Mouse (Mus musculus) forebrain, postnatal 0 days (tissue): Measurements from ENCODE around the gene Ccdc78. TPM values are rescaled to one million over a fixed set of nuclear protein-coding genes. Genes with fewer than 3 reads are reported as not detected.
"Not testable (repeated sequence)": the region's sequence is repeated elsewhere in the genome, so short reads cannot be mapped to it uniquely, and the experiment has no call there.

ENCODE experiments used
- ATAC-seq: fragments of 200-750 bp; cut with Nextera tagmentation; 2 replicates; pipeline ENCODE4 v1.8.0; 2017; ENCODE audit warnings: mild to moderate bottlenecking, moderate library complexity
- DNase-seq: peaks from one replicate; pipeline ENCODE4 v3.0.0-alpha.2; 2015
- H3K27ac ChIP-seq: fragments of 300-500 bp; sonication (generic); 2 replicates; pipeline ENCODE4 v1.5.1; 2014; ENCODE audit warnings: low read depth, mild to moderate bottlenecking, antibody characterized with exemption, low read length, moderate library complexity, mixed read lengths
- H3K27me3 ChIP-seq: fragments of 300-500 bp; sonication (generic); 2 replicates; pipeline ENCODE4 v1.6.1; 2014; ENCODE audit warnings: mild to moderate bottlenecking, low read length, mixed read lengths; ENCODE audit not compliant: insufficient read depth
- H3K36me3 ChIP-seq: fragments of 300-500 bp; sonication (generic); 2 replicates; pipeline ENCODE4 v1.6.1; 2014; ENCODE audit warnings: mild to moderate bottlenecking, moderate library complexity; ENCODE audit not compliant: insufficient read depth
- H3K4me1 ChIP-seq: fragments of 300-500 bp; sonication (generic); 2 replicates; pipeline ENCODE4 v1.6.1; 2014; ENCODE audit warnings: antibody characterized with exemption; ENCODE audit not compliant: insufficient read depth
- H3K4me2 ChIP-seq: fragments of 300-500 bp; sonication (generic); 2 replicates; pipeline ENCODE4 v1.6.1; 2014; ENCODE audit warnings: low read depth, mild to moderate bottlenecking, moderate library complexity
- H3K4me3 ChIP-seq: fragments of 300-500 bp; sonication (generic); 2 replicates; pipeline ENCODE4 v1.5.1; 2014; ENCODE audit warnings: low read depth, low read length, mixed read lengths
- H3K9ac ChIP-seq: fragments of 300-500 bp; sonication (generic); 2 replicates; pipeline ENCODE4 v1.6.1; 2014; ENCODE audit warnings: mild to moderate bottlenecking
- H3K9me3 ChIP-seq: fragments of 300-500 bp; sonication (generic); 2 replicates; pipeline ENCODE4 v1.6.1; 2016; ENCODE audit warnings: low read length
- CTCF ChIP-seq: sonication (generic); IDR thresholded peaks from 2 replicates; pipeline ENCODE4 v1.5.1; 2016; ENCODE audit warnings: antibody characterized with exemption, control low read depth, low read depth
- WGBS: fragments of 180-500 bp; shearing (Covaris S2); extraction: QIAGEN DNeasy Blood & Tissue Kit; methylation state at CpG from one replicate; pipeline ENCODE4 v1.1.7; 2014; 5-methylcytosine and 5-hydroxymethylcytosine counted together
- polyA plus RNA-seq: library from polyadenylated mRNA; unstranded; fragments of >200 nt; fragmentation: Nextera tagmentation; extraction: Ambion mirVana; gene quantifications from 2 replicates; pipeline ENCODE4 v1.2.1, GENCODE M21; 2015
- total RNA-seq: library from RNA; depleted of rRNA; stranded (reverse); fragments of >200 nt; gene quantifications from 2 replicates; pipeline ENCODE4 v1.2.3, GENCODE M21; 2014; rRNA removed

Gene Ccdc78
- 0.31 TPM in 1 of 2 replicates, not detected in the other for total RNA-seq
- polyA plus RNA-seq = 0.36 and 0.45 TPM in 2 replicates

GRCm38 (mm10) chr17:25786280-25786679 lies at the start of gene Ccdc78:
Ccdc78 (plus strand) TSS chr17:25786580.
- H3K36me3 ChIP-seq = peaks cover 43% of the 10 kb centered on the region
- no peaks in the 10 kb centered on the region for H3K27me3 ChIP-seq
- ATAC-seq (no peak), DNase-seq (no peak)
- peak within 1 kb of the TSS; percentile 70 for H3K9ac ChIP-seq
- peak within 1 kb of the TSS; percentile 81 for H3K27ac ChIP-seq
- peak within 1 kb of the TSS; percentile 70 for H3K4me3 ChIP-seq
- H3K9me3 ChIP-seq = no peaks in the 10 kb centered on the region
- no peak for TF ChIP-seq CTCF
- H3K4me1 ChIP-seq = peaks cover 6% of the 10 kb centered on the region
- H3K4me2 ChIP-seq = peak within 1 kb of the TSS; percentile 82
- 78% methylated on average over 3 of the region's 3 CpGs for WGBS

GRCm38 (mm10) chr17:25738861-25739260 lies 47.5 kb upstream of the Ccdc78 start:
- H3K4me3 ChIP-seq = no peak overlapping the region
- H3K4me1 ChIP-seq = no peaks in the 10 kb centered on the region
- H3K36me3 ChIP-seq = no peaks in the 10 kb centered on the region
- no peaks in the 10 kb centered on the region for H3K27me3 ChIP-seq
- H3K4me2 ChIP-seq = no peak overlapping the region
- no peak overlapping the region for H3K9ac ChIP-seq
- TF ChIP-seq CTCF = no peak
- ATAC-seq = no peak
- no peak overlapping the region for H3K27ac ChIP-seq
- 81% methylated on average over 7 of the region's 7 CpGs for WGBS
- no peaks in the 10 kb centered on the region for H3K9me3 ChIP-seq
- no peak for DNase-seq

GRCm38 (mm10) chr17:25741471-25741870 lies 44.9 kb upstream of the Ccdc78 start:
- H3K27ac ChIP-seq, ATAC-seq, H3K4me1 ChIP-seq, H3K4me3 ChIP-seq, DNase-seq, H3K9ac ChIP-seq, H3K36me3 ChIP-seq, H3K9me3 ChIP-seq, H3K4me2 ChIP-seq, H3K27me3 ChIP-seq: not testable (repeated sequence)
- 63% methylated on average over 12 of the region's 12 CpGs for WGBS

- WGBS = 92% methylated on average over 9 of the region's 9 CpGs
- H3K4me1 ChIP-seq = no peaks in the 10 kb centered on the region
- no peaks in the 10 kb centered on the region for H3K27me3 ChIP-seq
- H3K4me2 ChIP-seq = no peak overlapping the region
- H3K36me3 ChIP-seq = no peaks in the 10 kb centered on the region
- no peak for TF ChIP-seq CTCF
- H3K4me3 ChIP-seq = no peak overlapping the region
- H3K9ac ChIP-seq = no peak overlapping the region
- ATAC-seq (no peak), DNase-seq (no peak)
- H3K9me3 ChIP-seq = no peaks in the 10 kb centered on the region
- no peak overlapping the region for H3K27ac ChIP-seq
Measured at GRCm38 (mm10) chr17:25743831-25744230, 42.5 kb upstream of the Ccdc78 start.

GRCm38 (mm10) chr17:25744311-25744710 lies 42.1 kb upstream of the Ccdc78 start:
- H3K4me1 ChIP-seq = no peaks in the 10 kb centered on the region
- 78% methylated on average over 10 of the region's 10 CpGs for WGBS
- no peak overlapping the region for H3K27ac ChIP-seq
- DNase-seq (no peak), ATAC-seq (no peak)
- H3K9ac ChIP-seq = no peak overlapping the region
- no peak overlapping the region for H3K4me3 ChIP-seq
- no peaks in the 10 kb centered on the region for H3K36me3 ChIP-seq
- no peak for TF ChIP-seq CTCF
- no peaks in the 10 kb centered on the region for H3K27me3 ChIP-seq
- H3K4me2 ChIP-seq = no peak overlapping the region
- H3K9me3 ChIP-seq = no peaks in the 10 kb centered on the region

- H3K27ac ChIP-seq = no peak overlapping the region
- H3K27me3 ChIP-seq = no peaks in the 10 kb centered on the region
- no peak overlapping the region for H3K4me2 ChIP-seq
- no peak overlapping the region for H3K9ac ChIP-seq
- H3K36me3 ChIP-seq = no peaks in the 10 kb centered on the region
- no peak for TF ChIP-seq CTCF
- H3K4me3 ChIP-seq = no peak overlapping the region
- WGBS = 93% methylated on average over 4 of the region's 4 CpGs
- ATAC-seq (no peak), DNase-seq (no peak)
- no peaks in the 10 kb centered on the region for H3K9me3 ChIP-seq
- no peaks in the 10 kb centered on the region for H3K4me1 ChIP-seq
Measured at GRCm38 (mm10) chr17:25748238-25748637, 38.1 kb upstream of the Ccdc78 start.

GRCm38 (mm10) chr17:25749314-25749713 lies 37.1 kb upstream of the Ccdc78 start:
- Histone ChIP-seq H3K9me3 (no peaks in the 10 kb centered on the region), H3K9ac (no peak overlapping the region), H3K27ac (no peak overlapping the region), H3K4me3 (no peak overlapping the region), H3K27me3 (no peaks in the 10 kb centered on the region), H3K4me2 (no peak overlapping the region), H3K4me1 (no peaks in the 10 kb centered on the region), H3K36me3 (no peaks in the 10 kb centered on the region)
- no peak for TF ChIP-seq CTCF
- WGBS = 88% methylated on average over 6 of the region's 6 CpGs
- DNase-seq (no peak), ATAC-seq (no peak)

- Histone ChIP-seq H3K27me3 (no peaks in the 10 kb centered on the region), H3K36me3 (no peaks in the 10 kb centered on the region), H3K4me2 (no peak overlapping the region), H3K9ac (no peak overlapping the region), H3K4me1 (no peaks in the 10 kb centered on the region), H3K9me3 (no peaks in the 10 kb centered on the region), H3K4me3 (no peak overlapping the region), H3K27ac (no peak overlapping the region)
- DNase-seq (peak; percentile 12), ATAC-seq (no peak)
- TF ChIP-seq CTCF = no peak
- WGBS = 30% methylated on average over 5 of the region's 5 CpGs
Measured at GRCm38 (mm10) chr17:25751446-25751845, 34.9 kb upstream of the Ccdc78 start.
